Mouse (Mus musculus) intestine, postnatal 0 days (tissue): ENCODE results near the gene Elmo3. TPM values are rescaled to one million over a fixed set of nuclear protein-coding genes. Genes with fewer than 3 reads are reported as not detected.

Experiments used
- ATAC-seq: fragments of 200-750 bp; cut with Nextera tagmentation; 2 replicates; pipeline ENCODE4 v1.8.0; 2017; ENCODE audit warnings: mild to moderate bottlenecking, moderate TSS enrichment, moderate library complexity
- H3K27ac ChIP-seq: fragments of 300-500 bp; sonication (generic); 2 replicates; pipeline ENCODE4 v1.5.1; 2014; ENCODE audit warnings: mild to moderate bottlenecking, low read depth, low read length, moderate library complexity
- H3K27me3 ChIP-seq: fragments of 300-500 bp; sonication (generic); replicated peaks from 2 replicates; pipeline ENCODE4 v1.6.1; 2014; ENCODE audit warnings: low read length, mixed read lengths; ENCODE audit not compliant: control insufficient read depth, insufficient read depth
- H3K36me3 ChIP-seq: fragments of 300-500 bp; sonication (generic); 2 replicates; pipeline ENCODE4 v1.6.1; 2014; ENCODE audit warnings: mild to moderate bottlenecking, moderate library complexity; ENCODE audit not compliant: control insufficient read depth, insufficient read depth
- H3K4me1 ChIP-seq: fragments of 300-500 bp; sonication (generic); replicated peaks from 2 replicates; pipeline ENCODE4 v1.6.1; 2014; ENCODE audit warnings: antibody characterized with exemption, low read length, mixed read lengths; ENCODE audit not compliant: control insufficient read depth, insufficient read depth
- H3K4me2 ChIP-seq: fragments of 300-500 bp; sonication (generic); replicated peaks from 2 replicates; pipeline ENCODE4 v1.6.1; 2014; ENCODE audit warnings: low read depth, mild to moderate bottlenecking, moderate library complexity
- H3K4me3 ChIP-seq: fragments of 300-500 bp; sonication (generic); 2 replicates; pipeline ENCODE4 v1.5.1; 2014; ENCODE audit warnings: low read depth, low read length
- H3K9ac ChIP-seq: fragments of 300-500 bp; sonication (generic); 2 replicates; pipeline ENCODE4 v1.6.1; 2014; ENCODE audit warnings: mild to moderate bottlenecking, low read depth, low read length
- H3K9me3 ChIP-seq: fragments of 300-500 bp; sonication (generic); 2 replicates; pipeline ENCODE4 v1.6.1; 2016; ENCODE audit warnings: mixed run types; ENCODE audit not compliant: control insufficient read depth
- CTCF ChIP-seq: sonication (generic); IDR thresholded peaks from 2 replicates; pipeline ENCODE4 v1.5.1; 2016; ENCODE audit warnings: low read depth, mild to moderate bottlenecking, control low read depth, antibody characterized with exemption, moderate library complexity
- WGBS: fragments of 180-500 bp; shearing (Covaris S2); extraction: QIAGEN DNeasy Blood & Tissue Kit; methylation state at CpG from one replicate; pipeline ENCODE4 v1.1.7; 2014; 5-methylcytosine and 5-hydroxymethylcytosine counted together
- polyA plus RNA-seq: library from polyadenylated mRNA; unstranded; fragments of >200 nt; fragmentation: Nextera tagmentation; extraction: Ambion mirVana; gene quantifications from 2 replicates; pipeline ENCODE4 v1.2.1, GENCODE M21; 2015

Gene Elmo3
- polyA plus RNA-seq, 1 experiment from 2014 or later = 34.2 TPM

DNA sequence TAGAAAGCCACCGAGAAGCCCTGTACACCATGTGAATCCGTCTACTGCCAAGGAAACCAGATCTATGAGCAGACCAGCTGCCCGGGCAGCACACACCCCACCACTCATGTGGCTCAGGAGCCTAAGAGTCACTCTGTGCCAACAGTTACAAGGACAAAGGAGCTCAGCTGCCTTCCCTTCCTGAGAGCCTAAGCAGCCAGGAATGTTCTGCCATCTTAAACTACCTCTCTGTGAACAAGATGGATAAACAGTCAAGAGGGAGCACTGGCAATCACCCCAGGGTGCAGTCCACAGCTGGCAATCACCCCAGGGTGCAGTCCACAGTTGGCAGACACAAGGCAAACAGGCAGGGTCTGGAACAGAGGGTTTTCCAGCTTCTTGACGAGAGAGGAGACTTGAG, 12.5 kb downstream of the Elmo3 start:
- peaks cover 59% of the 10 kb centered on the region for H3K36me3 ChIP-seq
- H3K9ac ChIP-seq = no peak overlapping the region
- H3K4me3 ChIP-seq = no peak overlapping the region
- no peaks in the 10 kb centered on the region for H3K27me3 ChIP-seq
- TF ChIP-seq CTCF = no peak
- H3K4me1 ChIP-seq = no peaks in the 10 kb centered on the region
- no peak overlapping the region for H3K4me2 ChIP-seq
- no peaks in the 10 kb centered on the region for H3K9me3 ChIP-seq
- no peak for ATAC-seq
- WGBS = 92% methylated on average over 4 of the region's 4 CpGs
- no peak overlapping the region for H3K27ac ChIP-seq

DNA sequence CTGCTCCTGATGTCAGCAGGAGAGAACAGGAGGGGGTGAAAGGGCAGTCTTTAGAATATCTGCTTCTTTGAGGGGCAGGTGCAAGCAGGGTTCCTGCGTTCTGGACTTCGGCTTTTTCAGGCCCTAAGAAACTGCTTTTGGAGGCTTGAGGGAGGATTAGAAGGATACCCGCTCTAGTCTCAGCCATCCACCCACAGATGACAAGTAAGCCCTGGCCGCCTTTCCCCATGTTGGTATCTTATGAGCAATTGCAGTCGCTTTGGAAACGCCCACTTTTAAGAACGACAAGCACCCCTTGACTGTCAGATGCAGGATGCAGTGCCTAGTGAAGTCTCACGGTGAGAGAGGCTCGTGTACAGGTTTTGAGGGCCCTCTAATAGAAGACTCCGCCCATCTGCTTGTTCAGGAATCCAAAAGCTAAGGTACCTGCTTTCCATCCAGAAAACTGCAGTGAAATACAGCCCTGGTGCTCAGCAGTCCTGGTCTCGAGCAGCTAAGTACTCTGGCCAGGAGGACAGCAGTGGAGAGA, 13.3 kb downstream of the Elmo3 start:
- Histone ChIP-seq H3K9me3 (no peaks in the 10 kb centered on the region), H3K4me1 (no peaks in the 10 kb centered on the region), H3K4me3 (no peak overlapping the region), H3K27ac (no peak overlapping the region), H3K4me2 (no peak overlapping the region), H3K27me3 (no peaks in the 10 kb centered on the region), H3K36me3 (peaks cover 53% of the 10 kb centered on the region), H3K9ac (no peak overlapping the region)
- ATAC-seq = no peak
- TF ChIP-seq CTCF = no peak
- 83% methylated on average over 11 of the region's 11 CpGs for WGBS

DNA sequence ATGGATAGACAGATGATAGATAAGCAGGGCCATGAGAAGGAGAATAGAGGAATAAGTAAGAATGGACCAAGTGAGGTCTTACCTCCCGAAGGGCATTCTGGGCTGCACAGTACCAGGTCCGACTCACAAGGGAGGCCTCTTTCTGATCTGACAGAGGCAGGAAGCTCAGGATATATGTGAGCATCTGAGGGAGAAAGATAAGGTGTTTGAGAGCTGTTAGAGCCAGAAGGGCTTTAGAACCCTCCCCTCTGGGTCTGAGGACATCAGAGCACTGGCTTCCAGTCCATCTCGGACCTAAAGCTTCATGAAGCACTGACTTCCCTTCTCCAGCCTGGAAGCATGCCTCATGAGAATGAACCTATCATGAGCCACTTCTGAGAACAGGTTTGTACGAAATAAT, 17.8 kb downstream of the Elmo3 start:
- Histone ChIP-seq H3K4me1 (0 out of 2 replicates have a peak, but pooled peaks cover 5% of the 10 kb centered on the region), H3K9me3 (no peaks in the 10 kb centered on the region), H3K36me3 (peaks cover 21% of the 10 kb centered on the region), H3K4me3 (no peak overlapping the region), H3K9ac (no peak overlapping the region), H3K4me2 (no peak overlapping the region), H3K27me3 (no peaks in the 10 kb centered on the region), H3K27ac (no peak overlapping the region)
- TF ChIP-seq CTCF = no peak
- 89% methylated on average over 4 of the region's 4 CpGs for WGBS
- ATAC-seq = no peak

DNA sequence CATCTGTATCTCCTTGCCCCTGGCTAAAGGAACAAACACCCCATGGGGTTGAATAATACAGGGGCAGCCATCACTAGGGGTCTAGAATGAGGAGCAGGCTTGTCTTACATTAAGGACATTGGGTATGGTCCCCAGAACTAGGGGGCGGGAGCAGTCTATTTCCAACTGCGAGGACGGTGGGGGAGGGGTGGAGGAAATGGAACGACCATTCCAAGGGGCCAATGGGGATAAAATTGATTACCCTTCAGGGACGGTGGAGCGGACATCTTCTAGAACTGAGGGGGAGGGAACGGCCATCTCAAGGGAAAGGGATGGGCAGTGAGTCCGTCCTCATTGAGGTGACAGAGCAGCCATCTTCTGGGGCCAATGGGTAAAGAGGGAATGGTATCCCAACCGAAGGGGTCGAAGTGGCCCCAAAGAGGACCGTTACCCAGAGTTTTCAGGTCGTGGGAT, 20.3 kb downstream of the Elmo3 start:
- no peak overlapping the region for H3K27ac ChIP-seq
- peak overlapping the region; percentile 87 for H3K4me3 ChIP-seq
- no peaks in the 10 kb centered on the region for H3K9me3 ChIP-seq
- WGBS = 0% methylated on average over 12 of the region's 12 CpGs
- H3K27me3 ChIP-seq = no peaks in the 10 kb centered on the region
- peak; percentile 9; the same call in 1 of the 2 replicates for ATAC-seq
- peak overlapping the region; percentile 69 for H3K9ac ChIP-seq
- peak overlapping the region; percentile 82 for H3K4me2 ChIP-seq
- peaks cover 37% of the 10 kb centered on the region for H3K36me3 ChIP-seq
- H3K4me1 ChIP-seq = 0 out of 2 replicates have a peak, but pooled peaks cover 5% of the 10 kb centered on the region
- no peak for TF ChIP-seq CTCF

DNA sequence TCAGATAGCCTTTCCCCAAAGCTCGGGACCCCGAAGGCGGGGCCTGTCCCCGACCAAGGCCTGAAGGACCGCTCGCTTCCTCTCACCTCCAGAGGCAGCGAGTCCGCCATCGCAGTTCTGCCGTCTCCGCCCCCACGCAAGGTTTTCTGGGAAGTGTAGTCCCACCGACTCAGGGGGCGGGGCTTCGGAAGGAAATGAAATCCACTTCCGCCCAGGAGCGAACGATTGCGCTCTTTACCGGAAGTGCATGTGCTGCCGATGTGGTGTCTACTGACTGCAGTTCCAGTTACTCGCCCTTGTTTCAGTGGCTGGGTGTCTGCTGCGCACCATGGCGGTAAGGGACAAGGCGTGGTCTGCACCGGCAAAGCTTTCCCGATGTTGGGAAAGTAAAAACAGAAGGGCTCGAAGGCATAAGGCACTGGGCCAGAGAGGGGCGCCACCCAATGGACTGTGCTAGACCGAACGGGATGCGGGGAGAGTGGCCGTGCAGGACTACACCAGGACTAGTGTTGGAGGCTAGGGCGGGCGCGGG, 20.8 kb downstream of the Elmo3 start, which contains the start of the genes Lrrc29 and Tmem208:
Gene Lrrc29, minus strand, starts transcription at position 138 of the 532 bp plus-strand sequence.
Gene Tmem208, plus strand, starts transcription at position 214 of the 532 bp plus-strand sequence.
- H3K27ac ChIP-seq = peak within 1 kb of the TSS; percentile 77
- no peaks in the 10 kb centered on the region for H3K27me3 ChIP-seq
- H3K36me3 ChIP-seq = peaks cover 43% of the 10 kb centered on the region
- 0 out of 2 replicates have a peak, but pooled peaks cover 5% of the 10 kb centered on the region for H3K4me1 ChIP-seq
- peak within 1 kb of the TSS; percentile 69 for H3K9ac ChIP-seq
- peak; percentile 85 for ATAC-seq
- no peaks in the 10 kb centered on the region for H3K9me3 ChIP-seq
- H3K4me3 ChIP-seq = peak within 1 kb of the TSS; percentile 87
- under 1% methylated on average over 36 of the region's 36 CpGs for WGBS
- TF ChIP-seq CTCF = peak; percentile 79
- H3K4me2 ChIP-seq = peak within 1 kb of the TSS; percentile 82

DNA sequence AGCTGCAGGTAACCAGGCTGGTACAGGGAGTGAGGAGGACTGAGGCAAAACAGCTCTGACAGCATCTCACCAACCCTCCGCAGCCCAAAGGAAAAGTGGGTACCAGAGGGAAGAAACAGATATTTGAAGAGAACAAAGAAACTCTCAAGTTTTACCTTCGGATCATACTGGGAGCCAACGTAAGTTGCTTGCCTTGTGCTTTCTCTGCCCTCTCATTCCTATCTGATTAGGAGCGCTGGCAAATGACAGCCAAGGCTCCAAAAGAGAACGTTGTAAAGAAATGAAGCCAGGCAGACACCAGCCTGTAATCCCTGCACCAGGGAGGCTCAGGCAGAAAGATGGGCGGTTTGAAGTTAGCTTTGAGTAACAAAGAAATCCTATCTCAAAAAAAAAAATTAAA, 21.6 kb downstream of the Elmo3 start:
- H3K4me2 ChIP-seq = peak overlapping the region; percentile 82
- peak overlapping the region; percentile 69 for H3K9ac ChIP-seq
- peak overlapping the region; percentile 87 for H3K4me3 ChIP-seq
- peak overlapping the region; percentile 77 for H3K27ac ChIP-seq
- WGBS = 24% methylated on average over 6 of the region's 6 CpGs
- no peaks in the 10 kb centered on the region for H3K9me3 ChIP-seq
- no peak for ATAC-seq
- H3K36me3 ChIP-seq = peaks cover 50% of the 10 kb centered on the region
- H3K27me3 ChIP-seq = no peaks in the 10 kb centered on the region
- H3K4me1 ChIP-seq = peaks cover 9% of the 10 kb centered on the region; the same call in 1 of the 2 replicates
- no peak for TF ChIP-seq CTCF
